Comparison of ENCODE assay signal across 9 mouse cellular contexts in genomic region chr11:85482737-85483467, GRCm38 (mm10).
DNase-seq lines count a peak whose midpoint lies in the region; ATAC-seq and TF ChIP-seq lines count a peak whose summit lies in the region.
"Had no signal": no experiment of that assay in that cellular context is flagged by ENCODE, and none has a peak within 500 bp of the region (broad histone marks: within the 10 kb centered on the region; RNA-seq: fewer than 3 reads in every experiment).

No protein-coding gene starts in this region.

- peak; percentile 58 for TF ChIP-seq CTCF in kidney, adult 2 months (conservative IDR thresholded peaks at IDR 0.05; ENCODE audit: insufficient read depth, insufficient read length, low read depth, low read length)
- TF ChIP-seq CTCF in bone marrow, adult 2 months (IDR thresholded peaks at IDR 0.05; ENCODE audit: control insufficient read depth, insufficient read depth, low read length), result peak; percentile 61

- intact Hi-C loops in left cerebral cortex, postnatal 14 days (cut with DNase I), result no loop called here

- ATAC-seq in kidney, embryonic 16.5 days (ENCODE audit: low FRiP score, low TSS enrichment), result no peak
- no peak for ATAC-seq in hindbrain, embryonic 12.5 days (ENCODE audit: low FRiP score)

- TF ChIP-seq POLR2A in kidney, adult 2 months (IDR thresholded peaks at IDR 0.05; ENCODE audit: low read depth, low read length), result no peak
- no peak for TF ChIP-seq POLR2A in bone marrow, adult 2 months (IDR thresholded peaks at IDR 0.05; ENCODE audit: borderline replicate concordance, control insufficient read depth, low read depth, low read length)

- peak; percentile 25 for DNase-seq in kidney, adult 2 months
- DNase-seq in ES-CJ7 (ENCODE audit: low read depth, low spot score) (peak; percentile 67), adipocyte (ENCODE audit: low spot score) (no peak)
- DNase-seq in lung, postnatal 14 days, result peak; percentile 29
- no peak for DNase-seq in left cerebral cortex, postnatal 14 days (ENCODE audit: low spot score in 2 of 2)

- H3K9me3 ChIP-seq in kidney, embryonic 16.5 days (ENCODE audit: low read length), result no peaks in the 10 kb centered on the region
- no peaks in the 10 kb centered on the region for H3K9me3 ChIP-seq in hindbrain, embryonic 12.5 days (replicated peaks)
- H3K9me3 ChIP-seq: liver, embryonic 15.5 days had no signal

- 89% methylated on average over 6 of the region's 6 CpGs for WGBS in kidney, adult 2 months
- 72% methylated on average over 6 of the region's 6 CpGs for WGBS in kidney, embryonic 16.5 days
- WGBS in bone marrow, adult 2 months, result 76% methylated on average over 6 of the region's 6 CpGs
- 70% methylated on average over 6 of the region's 6 CpGs for WGBS in hindbrain, embryonic 12.5 days

- no peak overlapping the region for H3K4me2 ChIP-seq in kidney, embryonic 16.5 days (replicated peaks; ENCODE audit: low read depth, low read length)
- no peak overlapping the region for H3K4me2 ChIP-seq in hindbrain, embryonic 12.5 days (replicated peaks)
- H3K4me2 ChIP-seq: liver, embryonic 15.5 days had no signal

- H3K27me3 ChIP-seq in kidney, adult 2 months (replicated peaks; ENCODE audit: control insufficient read depth, insufficient read depth, low read length), result no peaks in the 10 kb centered on the region
- H3K27me3 ChIP-seq in kidney, embryonic 16.5 days (ENCODE audit: insufficient read depth, low read length), result no peaks in the 10 kb centered on the region
- no peaks in the 10 kb centered on the region for H3K27me3 ChIP-seq in hindbrain, embryonic 12.5 days
- H3K27me3 ChIP-seq: liver, embryonic 15.5 days had no signal

- 0 out of 2 replicates have a peak, but pooled peaks cover 3% of the 10 kb centered on the region for H3K4me1 ChIP-seq in kidney, adult 2 months (ENCODE audit: control insufficient read depth, insufficient read depth, low read length)
- no peaks in the 10 kb centered on the region for H3K4me1 ChIP-seq in kidney, embryonic 16.5 days (ENCODE audit: insufficient read depth, low read length)
- H3K4me1 ChIP-seq in bone marrow, adult 2 months (ENCODE audit: control insufficient read depth, insufficient read depth, low read length), result no peaks in the 10 kb centered on the region
- H3K4me1 ChIP-seq in hindbrain, embryonic 12.5 days, result no peaks in the 10 kb centered on the region
- H3K4me1 ChIP-seq: liver, embryonic 15.5 days had no signal

- no peak overlapping the region for H3K27ac ChIP-seq in kidney, adult 2 months (ENCODE audit: insufficient read depth, low read depth, low read length)
- H3K27ac ChIP-seq in kidney, embryonic 16.5 days (ENCODE audit: low read length), result no peak overlapping the region
- H3K27ac ChIP-seq in bone marrow, adult 2 months (ENCODE audit: control insufficient read depth, insufficient read depth, low read depth, low read length, poor library complexity), result no peak overlapping the region
- H3K27ac ChIP-seq in hindbrain, embryonic 12.5 days, result no peak overlapping the region
- H3K27ac ChIP-seq: liver, embryonic 15.5 days had no signal

- no peak overlapping the region for H3K9ac ChIP-seq in kidney, embryonic 16.5 days (replicated peaks; ENCODE audit: low read length)
- no peak overlapping the region for H3K9ac ChIP-seq in hindbrain, embryonic 12.5 days
- H3K9ac ChIP-seq: liver, embryonic 15.5 days had no signal

- no peak overlapping the region for H3K4me3 ChIP-seq in kidney, adult 2 months (ENCODE audit: insufficient read depth, low read depth, low read length)
- H3K4me3 ChIP-seq in kidney, embryonic 16.5 days (ENCODE audit: low read length), result no peak overlapping the region
- H3K4me3 ChIP-seq in bone marrow, adult 2 months (replicated peaks; ENCODE audit: control insufficient read depth, low read depth, low read length), result no peak overlapping the region
- no peak overlapping the region for H3K4me3 ChIP-seq in hindbrain, embryonic 12.5 days
- H3K4me3 ChIP-seq: liver, embryonic 15.5 days had no signal

- H3K36me3 ChIP-seq in kidney, adult 2 months (ENCODE audit: control insufficient read depth, insufficient read depth, low read length), result no peaks in the 10 kb centered on the region; the same call in 1 of the 2 replicates
- no peaks in the 10 kb centered on the region for H3K36me3 ChIP-seq in kidney, embryonic 16.5 days (ENCODE audit: insufficient read depth, low read length)
- no peaks in the 10 kb centered on the region for H3K36me3 ChIP-seq in hindbrain, embryonic 12.5 days
- H3K36me3 ChIP-seq: liver, embryonic 15.5 days had no signal

Comparison
In these comparisons a context has a peak if more than half of its experiments do, and no peak if none do; other contexts are left out.
1. DNase-seq: peak in kidney, adult 2 months (single experiment), ES-CJ7 (single experiment) and lung, postnatal 14 days (single experiment); none in adipocyte (single experiment) and left cerebral cortex, postnatal 14 days (0 of 2).